Mouse (Mus musculus) kidney, adult 11 months (tissue): ENCODE results near the gene Olfr193.
"Not testable (repeated sequence)": the region's sequence is repeated elsewhere in the genome, so short reads cannot be mapped to it uniquely, and the experiment has no call there.

Source experiments
- DNase-seq: peaks from one replicate; pipeline ENCODE4 v3.0.0; 2022

Olfr193 gene

GRCm38 (mm10) chr16:59111781-59112180, at the start of gene Olfr193:
TSS of gene Olfr193 (minus strand) at chr16:59111881.
- no peak for DNase-seq

- no peak for DNase-seq
Measured at GRCm38 (mm10) chr16:59151996-59152395, 40.3 kb upstream of the Olfr193 start.

DNA sequence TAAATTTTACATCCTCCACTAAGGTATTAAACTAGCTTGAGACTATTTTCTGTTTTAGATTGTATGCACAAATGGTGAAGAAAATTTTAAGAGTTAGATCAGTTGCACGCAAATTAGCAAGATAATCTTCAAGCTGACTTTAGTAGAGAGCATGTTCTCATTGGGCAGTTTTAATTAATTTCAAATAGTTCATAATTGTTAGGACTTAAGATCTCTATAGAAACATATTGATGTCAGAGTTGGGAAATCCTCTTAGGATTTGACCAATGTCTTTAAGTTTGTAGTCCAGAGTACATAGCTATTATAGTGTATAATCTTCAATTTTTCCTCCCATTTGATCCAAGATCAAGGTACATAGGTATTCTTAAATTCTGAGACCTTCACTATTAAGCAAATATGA, 35.1 kb upstream of the Olfr193 start, which contains the start of gene Olfr195:
Olfr195 (plus strand) TSS at position 301 of the 400 bp plus-strand sequence.
- DNase-seq = no peak

GRCm38 (mm10) chr16:59141105-59141504, 29.4 kb upstream of the Olfr193 start:
- DNase-seq = no peak

GRCm38 (mm10) chr16:59130740-59131139, 19.1 kb upstream of the Olfr193 start:
- DNase-seq = no peak

DNA sequence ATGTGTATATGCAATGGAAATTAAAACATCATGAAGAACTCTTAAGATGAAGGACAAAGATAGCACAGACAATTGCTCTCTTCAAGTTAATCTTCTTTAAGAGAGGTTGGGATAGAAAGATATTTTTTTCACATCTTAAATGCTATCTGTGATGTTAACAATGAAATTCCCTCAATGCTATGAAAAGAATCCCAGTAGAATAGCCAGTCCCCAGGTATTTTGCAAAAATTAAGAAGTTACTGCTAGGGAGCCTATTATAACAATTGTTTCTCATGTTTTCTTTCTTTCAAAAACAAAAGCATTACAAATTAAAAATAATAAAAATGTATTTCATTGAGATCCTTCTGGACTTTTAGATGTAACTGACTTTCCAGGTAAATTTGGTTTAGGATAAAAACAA, 9.3 kb upstream of the Olfr193 start, which contains the start of gene Olfr194:
Olfr194 (minus strand) TSS at position 101 of the 400 bp plus-strand sequence.
- no peak for DNase-seq

- DNase-seq = not testable (repeated sequence)
Measured at GRCm38 (mm10) chr16:59108522-59108921, 3.2 kb downstream of the Olfr193 start.

DNA sequence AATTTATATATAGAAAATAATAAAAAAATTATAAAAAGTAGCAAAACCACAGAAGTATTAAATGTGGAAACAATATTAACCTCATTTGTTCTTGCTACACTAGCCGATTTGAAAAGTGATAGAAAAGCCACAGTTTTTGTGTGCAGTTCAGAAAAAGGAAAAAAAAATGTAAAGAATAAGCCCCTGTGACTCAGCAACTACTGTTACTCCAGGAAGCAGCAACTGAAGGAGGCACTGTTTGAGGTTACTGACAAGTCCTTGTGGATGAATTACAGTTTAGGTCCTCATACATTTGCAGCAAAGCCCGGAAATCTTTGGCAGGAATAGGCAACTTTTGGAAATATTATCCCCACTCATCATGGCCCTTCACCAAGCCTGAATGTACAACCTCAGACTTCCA, 6.4 kb downstream of the Olfr193 start:
- DNase-seq = no peak

GRCm38 (mm10) chr16:59089722-59090121, 22.0 kb downstream of the Olfr193 start, which contains the start of gene Olfr191:
TSS of gene Olfr191 (minus strand) at chr16:59089822.
- not testable (repeated sequence) for DNase-seq

DNA sequence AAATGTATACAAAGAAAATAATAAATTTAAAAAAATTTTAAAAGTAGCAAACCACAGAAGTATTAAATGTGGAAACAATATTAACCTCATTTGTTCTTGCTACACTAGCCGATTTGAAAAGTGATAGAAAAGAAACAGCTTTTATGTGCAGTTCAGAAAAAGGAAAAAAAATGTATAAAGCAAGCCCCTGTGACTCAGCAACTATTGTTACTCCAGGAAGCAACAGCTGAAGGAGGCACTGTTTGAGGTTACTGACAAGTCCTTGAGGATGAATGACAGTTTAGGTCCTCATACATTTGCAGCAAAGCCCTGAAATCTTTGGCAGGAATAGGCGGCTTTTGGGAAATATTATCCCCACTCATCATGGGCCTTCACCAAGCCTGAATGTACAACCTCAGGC, 30.6 kb downstream of the Olfr193 start:
- DNase-seq = not testable (repeated sequence)

- no peak for DNase-seq
Measured at GRCm38 (mm10) chr16:59077905-59078304, 33.8 kb downstream of the Olfr193 start, which contains the start of gene Olfr190. TSS of gene Olfr190 (minus strand) at chr16:59078005.

- no peak for DNase-seq
Measured at GRCm38 (mm10) chr16:59073520-59073919, 38.2 kb downstream of the Olfr193 start.

- no peak for DNase-seq
Measured at GRCm38 (mm10) chr16:59071755-59072154, 39.9 kb downstream of the Olfr193 start.

- not testable (repeated sequence) for DNase-seq
Measured at GRCm38 (mm10) chr16:59062411-59062810, 49.3 kb downstream of the Olfr193 start.
